Mouse (Mus musculus): ENCODE data around the gene Cnn3. TPM values are rescaled to one million over a fixed set of nuclear protein-coding genes. Genes with fewer than 3 reads are reported as not detected.

Gene Cnn3
- polyA plus RNA-seq, 1 experiment from 2014 or later: 444 TPM

- no peaks in the 10 kb centered on the region for H3K9me3 ChIP-seq (replicated peaks; ENCODE audit: low read length)
- H3K4me2 ChIP-seq (ENCODE audit: low read length): no peak overlapping the region
- no peak for DNase-seq (ENCODE audit: low spot score)
- no peak overlapping the region for H3K9ac ChIP-seq (ENCODE audit: low read depth, low read length)
- H3K36me3 ChIP-seq (ENCODE audit: insufficient read depth, low read length): peaks cover 23% of the 10 kb centered on the region
- TF ChIP-seq CTCF (IDR thresholded peaks at IDR 0.05; ENCODE audit: low read depth): no peak
- ATAC-seq (replicated peaks; ENCODE audit: low FRiP score, low read depth): peak; percentile 44; the same call in 1 of the 2 replicates
- no peak overlapping the region for H3K27ac ChIP-seq
- H3K4me1 ChIP-seq (replicated peaks; ENCODE audit: insufficient read depth, low read length): peaks cover 16% of the 10 kb centered on the region; the same call in 1 of the 2 replicates
- WGBS: 52% methylated on average over 8 of the region's 8 CpGs
- H3K27me3 ChIP-seq (ENCODE audit: insufficient read depth, low read length): no peaks in the 10 kb centered on the region
- H3K4me3 ChIP-seq (replicated peaks; ENCODE audit: low read depth, low read length): no peak overlapping the region
These were observed 23.2 kb downstream of the Cnn3 start for GRCm38 (mm10) chr3:121449527-121449926.

GRCm38 (mm10) chr3:121451404-121451803 lies 25.1 kb downstream of the Cnn3 start:
- Histone ChIP-seq H3K4me2 (ENCODE audit: low read length) (no peak overlapping the region), H3K4me1 (replicated peaks; ENCODE audit: insufficient read depth, low read length) (peaks cover 16% of the 10 kb centered on the region; the same call in 1 of the 2 replicates), H3K9me3 (replicated peaks; ENCODE audit: low read length) (no peaks in the 10 kb centered on the region), H3K9ac (ENCODE audit: low read depth, low read length) (no peak overlapping the region), H3K27ac (no peak overlapping the region), H3K4me3 (replicated peaks; ENCODE audit: low read depth, low read length) (no peak overlapping the region), H3K27me3 (ENCODE audit: insufficient read depth, low read length) (no peaks in the 10 kb centered on the region), H3K36me3 (ENCODE audit: insufficient read depth, low read length) (peaks cover 34% of the 10 kb centered on the region)
- no peak for ATAC-seq (replicated peaks; ENCODE audit: low FRiP score, low read depth)
- DNase-seq (ENCODE audit: low spot score): no peak
- WGBS: 74% methylated on average over 10 of the region's 10 CpGs
- TF ChIP-seq CTCF (IDR thresholded peaks at IDR 0.05; ENCODE audit: low read depth): no peak

- no peaks in the 10 kb centered on the region for H3K27me3 ChIP-seq (ENCODE audit: insufficient read depth, low read length)
- no peaks in the 10 kb centered on the region for H3K9me3 ChIP-seq (replicated peaks; ENCODE audit: low read length)
- H3K9ac ChIP-seq (ENCODE audit: low read depth, low read length): no peak overlapping the region
- DNase-seq (ENCODE audit: low spot score) (no peak), ATAC-seq (replicated peaks; ENCODE audit: low FRiP score, low read depth) (no peak)
- WGBS: 53% methylated on average over 14 of the region's 14 CpGs
- H3K4me2 ChIP-seq (ENCODE audit: low read length): no peak overlapping the region
- TF ChIP-seq CTCF (IDR thresholded peaks at IDR 0.05; ENCODE audit: low read depth): no peak
- no peaks in the 10 kb centered on the region for H3K4me1 ChIP-seq (replicated peaks; ENCODE audit: insufficient read depth, low read length)
- peaks cover 28% of the 10 kb centered on the region for H3K36me3 ChIP-seq (ENCODE audit: insufficient read depth, low read length)
- H3K4me3 ChIP-seq (replicated peaks; ENCODE audit: low read depth, low read length): no peak overlapping the region
- 0 out of 2 replicates have a peak overlapping the region, but pooled peaks have one; percentile 5 for H3K27ac ChIP-seq
These were observed 32.5 kb downstream of the Cnn3 start for GRCm38 (mm10) chr3:121458545-121459492.

- Histone ChIP-seq H3K9ac (ENCODE audit: low read depth, low read length) (no peak overlapping the region), H3K27ac (no peak overlapping the region), H3K36me3 (ENCODE audit: insufficient read depth, low read length) (peaks cover 22% of the 10 kb centered on the region), H3K4me3 (replicated peaks; ENCODE audit: low read depth, low read length) (no peak overlapping the region), H3K27me3 (ENCODE audit: insufficient read depth, low read length) (no peaks in the 10 kb centered on the region), H3K9me3 (replicated peaks; ENCODE audit: low read length) (no peaks in the 10 kb centered on the region), H3K4me1 (replicated peaks; ENCODE audit: insufficient read depth, low read length) (no peaks in the 10 kb centered on the region), H3K4me2 (ENCODE audit: low read length) (no peak overlapping the region)
- ATAC-seq (replicated peaks; ENCODE audit: low FRiP score, low read depth): no peak
- no peak for DNase-seq (ENCODE audit: low spot score)
- no peak for TF ChIP-seq CTCF (IDR thresholded peaks at IDR 0.05; ENCODE audit: low read depth)
- WGBS: 83% methylated on average over 16 of the region's 16 CpGs
These were observed 34.3 kb downstream of the Cnn3 start for GRCm38 (mm10) chr3:121460473-121461193.

- no peak overlapping the region for H3K27ac ChIP-seq
- TF ChIP-seq CTCF (IDR thresholded peaks at IDR 0.05; ENCODE audit: low read depth): no peak
- no peaks in the 10 kb centered on the region for H3K9me3 ChIP-seq (replicated peaks; ENCODE audit: low read length)
- no peak overlapping the region for H3K4me2 ChIP-seq (ENCODE audit: low read length)
- peaks cover 14% of the 10 kb centered on the region for H3K36me3 ChIP-seq (ENCODE audit: insufficient read depth, low read length)
- H3K4me1 ChIP-seq (replicated peaks; ENCODE audit: insufficient read depth, low read length): 0 out of 2 replicates have a peak, but pooled peaks cover 2% of the 10 kb centered on the region
- H3K9ac ChIP-seq (ENCODE audit: low read depth, low read length): no peak overlapping the region
- H3K4me3 ChIP-seq (replicated peaks; ENCODE audit: low read depth, low read length): no peak overlapping the region
- DNase-seq (ENCODE audit: low spot score) (no peak), ATAC-seq (replicated peaks; ENCODE audit: low FRiP score, low read depth) (no peak)
- H3K27me3 ChIP-seq (ENCODE audit: insufficient read depth, low read length): no peaks in the 10 kb centered on the region
- 94% methylated on average over 13 of the region's 13 CpGs for WGBS
These were observed 35.2 kb downstream of the Cnn3 start for GRCm38 (mm10) chr3:121461477-121461876.

- no peak for DNase-seq (ENCODE audit: low spot score)
- H3K4me2 ChIP-seq (ENCODE audit: low read length): no peak overlapping the region
- H3K27ac ChIP-seq: no peak overlapping the region
- WGBS: 77% methylated on average over 3 of the region's 3 CpGs
- H3K4me3 ChIP-seq (replicated peaks; ENCODE audit: low read depth, low read length): no peak overlapping the region
- H3K9me3 ChIP-seq (replicated peaks; ENCODE audit: low read length): no peaks in the 10 kb centered on the region
- 0 out of 2 replicates have a peak, but pooled peaks cover 13% of the 10 kb centered on the region for H3K4me1 ChIP-seq (replicated peaks; ENCODE audit: insufficient read depth, low read length)
- TF ChIP-seq CTCF (IDR thresholded peaks at IDR 0.05; ENCODE audit: low read depth): no peak
- no peak for ATAC-seq (replicated peaks; ENCODE audit: low FRiP score, low read depth)
- H3K36me3 ChIP-seq (ENCODE audit: insufficient read depth, low read length): peaks cover 8% of the 10 kb centered on the region; the same call in 1 of the 2 replicates
- H3K27me3 ChIP-seq (ENCODE audit: insufficient read depth, low read length): no peaks in the 10 kb centered on the region
- H3K9ac ChIP-seq (ENCODE audit: low read depth, low read length): no peak overlapping the region
These were observed 36.5 kb downstream of the Cnn3 start for GRCm38 (mm10) chr3:121462782-121463181.
